Mouse (Mus musculus) MEL (cell line): ENCODE measurements around the gene Mms19.

ENCODE experiments used
- CTCF ChIP-seq, 3 experiments: IDR thresholded peaks in 2 of 3; conservative IDR thresholded peaks in 1 of 3; 2 replicates each; pipeline ENCODE4 v1.5.1; 2011 to 2012; ENCODE audit warnings: low read length in 3 of 3, low read depth in 2 of 3, mild to moderate bottlenecking in 2 of 3, improper control_type of control experiment in 1 of 3, inconsistent platforms in 1 of 3, mixed read lengths in 1 of 3, moderate library complexity in 1 of 3; ENCODE audit not compliant: control insufficient read depth in 1 of 3, insufficient read depth in 1 of 3, poor library complexity in 1 of 3, severe bottlenecking in 1 of 3
- EP300 ChIP-seq, 2 experiments: IDR thresholded peaks; 2 replicates each; pipeline ENCODE4 v1.6.1; 2011; ENCODE audit warnings: improper control_type of control experiment in 2 of 2, low read length in 2 of 2, low read depth in 1 of 2, mild to moderate bottlenecking in 1 of 2
- GATA1 ChIP-seq: IDR thresholded peaks from 2 replicates; pipeline ENCODE4 v1.6.1; 2011; ENCODE audit warnings: low read depth, low read length, improper control_type of control experiment
- JUND ChIP-seq: IDR thresholded peaks from 2 replicates; pipeline ENCODE4 v1.6.1; 2011; ENCODE audit warnings: low read depth, mild to moderate bottlenecking, improper control_type of control experiment, low read length
- NRF1 ChIP-seq: IDR thresholded peaks from 2 replicates; pipeline ENCODE4 v1.6.1; 2014; ENCODE audit warnings: low read depth, mild to moderate bottlenecking, inconsistent platforms, low read length, improper control_type of control experiment, moderate library complexity; ENCODE audit not compliant: poor library complexity, insufficient read depth, severe bottlenecking
- POLR2A ChIP-seq, 2 experiments: IDR thresholded peaks; 2 replicates each; pipeline ENCODE4 v1.6.1; 2011 to 2012; ENCODE audit warnings: low read length in 2 of 2, mild to moderate bottlenecking in 2 of 2, control low read depth in 1 of 2, improper control_type of control experiment in 1 of 2, low read depth in 1 of 2, moderate library complexity in 1 of 2; ENCODE audit not compliant: control insufficient read depth in 1 of 2, insufficient read depth in 1 of 2, poor library complexity in 1 of 2
- SMC3 ChIP-seq: IDR thresholded peaks from 2 replicates; pipeline ENCODE4 v1.6.1; 2011; ENCODE audit warnings: low read depth, low read length, improper control_type of control experiment
- TBP ChIP-seq: IDR thresholded peaks from 2 replicates; pipeline ENCODE4 v1.8.0; 2011; ENCODE audit warnings: low read depth, low read length, improper control_type of control experiment
- USF1 ChIP-seq: IDR thresholded peaks from 2 replicates; pipeline ENCODE4 v1.6.1; 2014; ENCODE audit warnings: low read depth, mild to moderate bottlenecking, inconsistent platforms, low read length, improper control_type of control experiment, moderate library complexity

DNA sequence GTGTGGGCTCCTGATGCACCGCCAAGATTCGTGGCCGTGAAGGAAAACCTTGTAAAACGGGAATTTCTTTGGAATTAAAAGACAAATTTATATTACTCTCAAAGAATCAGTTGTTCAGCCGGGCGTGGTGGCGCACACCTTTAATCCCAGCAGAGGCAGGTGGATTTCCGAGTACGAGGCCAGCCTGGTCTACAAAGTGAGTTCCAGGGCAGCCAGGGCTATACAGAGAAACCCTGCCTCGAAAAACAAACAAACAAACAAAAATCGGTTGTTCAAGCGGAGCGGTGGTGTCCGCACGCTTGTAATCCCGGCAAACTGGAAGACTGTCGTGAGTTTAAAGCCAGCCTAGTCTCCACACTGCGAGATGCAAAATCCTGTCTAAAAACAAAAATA, 84.6 kb downstream of the Mms19 start:
- TF ChIP-seq CTCF (IDR thresholded peaks at IDR 0.05 in 2 of 3, conservative IDR thresholded peaks at IDR 0.05 in 1 of 3; ENCODE audit: control insufficient read depth in 1 of 3, insufficient read depth in 1 of 3, low read depth in 2 of 3, low read length in 3 of 3, poor library complexity in 1 of 3, severe bottlenecking in 1 of 3) (no peak), POLR2A (IDR thresholded peaks at IDR 0.05; ENCODE audit: control insufficient read depth in 1 of 2, insufficient read depth in 1 of 2, low read depth in 1 of 2, low read length in 2 of 2, poor library complexity in 1 of 2) (no peak), GATA1 (no peak), SMC3 (no peak), NRF1 (no peak), JUND (no peak), USF1 (no peak), EP300 (IDR thresholded peaks at IDR 0.05; ENCODE audit: low read depth in 1 of 2, low read length in 2 of 2) (no peak), TBP (no peak; the same call in 1 of the 2 replicates)
